Mouse (Mus musculus) spleen, postnatal 10 days (tissue): Measurements from ENCODE around the gene Coro2a.
"Not testable (repeated sequence)": the region's sequence is repeated elsewhere in the genome, so short reads cannot be mapped to it uniquely, and the experiment has no call there.

ENCODE experiments used
- DNase-seq, 2 experiments: peaks; one replicate each; pipeline ENCODE4 v3.0.0; 2021 to 2022; ENCODE audit warnings: low spot score in 2 of 2

The Coro2a gene

DNA sequence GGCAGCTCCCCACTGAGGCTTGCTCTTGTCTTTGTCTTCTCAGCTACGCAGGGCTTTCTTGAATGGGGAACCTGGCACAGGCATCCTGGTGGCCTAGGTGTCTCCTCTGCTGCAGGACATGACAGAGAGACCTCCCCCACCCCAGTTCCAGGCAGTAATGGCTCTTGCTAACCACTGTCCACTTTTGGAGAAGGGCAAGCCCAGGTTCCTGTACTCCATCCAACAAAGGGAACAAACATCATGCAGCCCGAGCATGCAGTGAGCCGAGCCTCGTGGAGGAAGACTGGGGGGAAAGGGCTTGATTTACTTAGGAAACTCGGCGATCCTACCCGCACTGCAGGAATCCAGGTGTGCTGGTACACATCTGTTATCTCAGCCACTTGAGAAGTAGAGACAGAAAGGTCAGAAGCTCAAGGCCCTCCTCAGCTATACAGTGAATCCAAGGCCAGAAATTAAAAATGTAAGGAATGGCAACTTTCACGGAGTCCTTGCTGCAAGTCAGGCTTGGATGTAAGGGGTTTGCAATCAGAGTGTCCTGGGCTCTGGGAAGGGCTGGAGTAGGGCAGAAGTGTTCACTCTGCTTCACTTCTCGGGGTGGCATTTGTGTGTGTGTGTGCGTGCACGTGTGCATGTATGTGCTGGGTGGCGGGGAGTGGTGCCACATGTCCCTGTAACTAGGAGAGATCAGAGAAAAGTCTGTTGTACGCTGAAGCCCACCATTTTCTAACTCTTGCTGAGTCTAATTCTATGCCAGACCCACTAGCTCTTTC, 16.8 kb downstream of the Coro2a start:
- peak in 1 of 2 experiments; percentile 9 for DNase-seq

DNA sequence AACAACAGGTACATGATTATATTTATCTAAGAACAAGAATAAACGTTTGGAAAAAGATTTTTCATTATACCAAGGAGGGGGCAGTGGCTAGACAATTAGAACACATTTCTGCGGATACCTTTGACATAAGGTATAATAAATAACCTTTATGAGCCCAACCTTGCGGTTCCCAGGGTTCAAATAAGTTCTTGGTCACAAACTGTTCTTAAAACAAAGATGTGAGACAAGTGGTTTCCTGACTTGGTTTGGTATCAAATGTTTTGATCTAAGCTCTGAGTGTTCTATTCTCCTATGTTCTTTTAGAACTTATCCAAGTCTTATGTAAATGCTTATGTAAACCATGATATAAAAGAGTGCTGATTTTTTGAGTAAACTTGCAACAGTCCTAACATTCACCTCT, 17.5 kb downstream of the Coro2a start:
- not testable (repeated sequence) for DNase-seq

DNA sequence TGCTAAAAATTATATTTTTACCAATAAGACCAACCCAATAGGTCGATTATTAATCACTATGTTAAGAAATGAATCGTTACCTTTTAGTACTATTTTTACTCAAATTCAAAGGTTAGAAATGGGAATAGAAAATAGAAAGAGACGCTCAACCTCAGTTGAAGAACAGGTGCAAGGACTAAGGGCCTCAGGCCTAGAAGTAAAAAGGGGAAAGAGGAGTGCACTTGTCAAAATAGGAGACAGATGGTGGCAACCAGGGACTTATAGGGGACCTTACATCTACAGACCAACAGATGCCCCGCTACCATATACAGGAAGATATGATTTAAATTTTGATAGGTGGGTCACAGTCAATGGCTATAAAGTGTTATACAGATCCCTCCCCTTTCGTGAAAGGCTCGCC, 17.9 kb downstream of the Coro2a start:
- not testable (repeated sequence) for DNase-seq

DNA sequence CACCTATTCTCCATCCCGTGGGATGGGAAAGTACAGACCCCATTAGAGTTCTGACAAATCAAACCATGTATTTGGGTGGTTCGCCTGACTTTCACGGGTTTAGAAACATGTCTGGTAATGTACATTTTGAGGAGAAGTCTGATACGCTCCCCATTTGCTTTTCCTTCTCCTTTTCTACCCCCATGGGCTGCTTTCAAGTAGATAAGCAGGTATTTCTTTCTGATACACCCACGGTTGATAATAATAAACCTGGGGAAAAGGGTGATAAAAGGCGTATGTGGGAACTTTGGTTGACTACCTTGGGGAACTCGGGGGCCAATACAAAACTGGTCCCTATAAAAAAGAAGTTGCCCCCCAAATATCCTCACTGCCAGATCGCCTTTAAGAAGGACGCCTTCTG, 20.0 kb downstream of the Coro2a start:
- not testable (repeated sequence) for DNase-seq

- DNase-seq: peak in 1 of 2 experiments; percentile 9
Observed at GRCm38 (mm10) chr4:46581577-46581976, 20.4 kb downstream of the Coro2a start.

GRCm38 (mm10) chr4:46580799-46581243, 21.2 kb downstream of the Coro2a start:
- peak in 1 of 2 experiments; percentile 10 for DNase-seq

DNA sequence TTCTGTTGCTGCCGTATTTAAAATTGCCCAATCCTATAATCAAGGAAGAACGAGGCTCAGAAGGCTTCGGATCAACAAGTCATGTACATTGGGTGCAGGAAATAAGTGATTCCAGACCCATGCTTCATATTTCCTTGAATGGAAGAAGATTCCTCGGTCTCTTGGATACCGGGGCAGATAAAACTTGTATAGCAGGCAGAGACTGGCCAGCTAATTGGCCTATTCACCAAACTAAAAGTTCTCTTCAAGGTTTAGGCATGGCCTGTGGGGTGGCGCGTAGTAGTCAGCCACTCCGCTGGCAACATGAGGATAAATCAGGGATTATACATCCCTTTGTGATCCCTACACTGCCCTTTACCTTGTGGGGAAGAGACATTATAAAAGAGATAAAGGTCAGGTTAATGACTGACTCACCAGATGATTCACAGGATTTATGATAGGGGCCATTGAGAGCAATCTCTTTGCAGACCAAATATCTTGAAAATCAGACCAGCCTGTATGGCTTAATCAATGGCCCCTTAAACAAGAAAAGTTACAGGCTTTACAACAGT, 23.1 kb downstream of the Coro2a start:
- not testable (repeated sequence) for DNase-seq

GRCm38 (mm10) chr4:46578228-46578627, 23.8 kb downstream of the Coro2a start:
- DNase-seq: no peak

GRCm38 (mm10) chr4:46575509-46576284, 26.3 kb downstream of the Coro2a start:
- DNase-seq: not testable (repeated sequence)

GRCm38 (mm10) chr4:46574841-46575240, 27.2 kb downstream of the Coro2a start:
- no peak for DNase-seq

GRCm38 (mm10) chr4:46574024-46574753, 27.8 kb downstream of the Coro2a start:
- peak in 1 of 2 experiments; percentile 19 for DNase-seq

DNA sequence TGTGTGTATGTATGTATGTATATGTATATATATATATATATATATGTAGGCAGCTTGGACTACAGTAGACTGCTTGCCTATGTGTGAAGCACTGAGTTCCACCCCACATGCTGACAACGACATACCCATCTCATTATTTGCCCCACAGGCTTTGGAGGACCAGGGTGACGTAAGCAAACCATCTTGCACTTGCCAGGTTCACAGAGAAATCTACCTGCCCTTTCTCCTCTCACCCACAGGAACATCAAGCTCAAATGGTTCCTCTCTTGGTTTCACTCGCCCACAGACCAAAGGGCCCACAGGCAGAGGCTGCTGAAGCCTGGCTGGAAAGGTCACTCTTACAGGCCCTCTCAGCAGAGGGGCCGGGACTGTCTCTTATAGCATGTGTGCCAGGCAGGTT, 29.4 kb downstream of the Coro2a start:
- DNase-seq: peak in 1 of 2 experiments; percentile 11

DNA sequence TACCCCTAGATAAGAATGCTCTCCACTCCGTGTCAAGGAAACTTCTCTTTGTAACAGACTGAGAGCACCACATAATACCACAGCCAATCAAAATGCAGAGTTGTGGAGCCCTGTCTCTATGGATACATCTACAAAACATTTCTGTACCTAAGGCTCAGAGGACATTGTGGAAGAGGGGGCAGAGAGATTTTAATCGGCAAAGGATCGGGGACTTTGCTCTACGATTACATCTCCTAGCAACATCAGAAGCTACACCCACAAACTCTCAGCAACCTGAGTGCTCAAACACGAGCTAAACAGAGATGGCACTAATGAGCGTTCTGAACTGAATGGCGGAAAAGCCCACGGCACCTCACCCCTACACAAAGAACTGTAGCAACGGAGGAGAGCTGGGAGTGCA, 30.3 kb downstream of the Coro2a start:
- DNase-seq: no peak

- peak in 1 of 2 experiments; percentile 8 for DNase-seq
Observed at GRCm38 (mm10) chr4:46569671-46570070, 32.3 kb downstream of the Coro2a start.

DNA sequence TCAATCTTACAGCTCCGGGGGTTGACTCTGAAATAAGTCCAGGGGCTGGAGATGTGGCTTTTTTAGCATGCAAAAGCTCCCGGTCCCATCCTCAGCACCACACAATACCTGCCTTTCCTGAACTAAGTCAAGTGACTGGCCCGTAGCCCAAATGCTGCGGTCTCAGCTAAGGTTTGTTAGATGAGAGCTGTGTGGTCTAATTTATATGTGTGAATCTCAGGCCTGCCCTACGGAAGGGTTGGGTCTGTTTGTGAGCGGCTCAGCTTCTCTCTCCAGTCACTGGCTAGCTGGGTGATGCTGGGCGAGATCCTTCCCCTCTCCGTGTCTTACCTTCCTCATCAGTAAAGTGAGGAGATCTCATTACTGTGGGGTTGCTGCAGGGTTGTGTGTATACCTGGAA, 33.8 kb downstream of the Coro2a start:
- DNase-seq: peak in 1 of 2 experiments; percentile 11

GRCm38 (mm10) chr4:46566931-46567671, 34.9 kb downstream of the Coro2a start:
- no peak for DNase-seq

GRCm38 (mm10) chr4:46565393-46565955, 36.5 kb downstream of the Coro2a start:
- peak in 1 of 2 experiments; percentile 10 for DNase-seq

DNA sequence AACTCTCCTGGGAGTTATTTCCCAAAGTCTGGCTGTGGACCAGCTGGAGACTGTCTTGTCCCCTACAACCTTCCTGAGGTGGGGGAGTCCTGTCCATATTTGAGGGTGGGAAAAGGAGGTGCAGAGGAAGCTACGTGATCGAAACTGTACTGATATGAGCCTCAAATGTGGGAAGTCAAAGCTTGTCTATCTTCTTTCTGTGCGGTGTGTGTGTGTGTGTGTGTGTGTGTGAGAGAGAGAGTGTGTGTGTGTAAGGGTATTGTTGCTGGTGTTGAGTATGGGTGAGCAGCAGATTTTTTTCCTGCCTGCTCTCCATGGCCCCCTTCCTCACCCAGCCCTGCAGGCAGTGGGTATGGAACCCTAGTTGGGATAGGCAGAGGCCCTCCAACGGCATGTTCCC, 37.8 kb downstream of the Coro2a start:
- DNase-seq: peak in 1 of 2 experiments; percentile 13

DNA sequence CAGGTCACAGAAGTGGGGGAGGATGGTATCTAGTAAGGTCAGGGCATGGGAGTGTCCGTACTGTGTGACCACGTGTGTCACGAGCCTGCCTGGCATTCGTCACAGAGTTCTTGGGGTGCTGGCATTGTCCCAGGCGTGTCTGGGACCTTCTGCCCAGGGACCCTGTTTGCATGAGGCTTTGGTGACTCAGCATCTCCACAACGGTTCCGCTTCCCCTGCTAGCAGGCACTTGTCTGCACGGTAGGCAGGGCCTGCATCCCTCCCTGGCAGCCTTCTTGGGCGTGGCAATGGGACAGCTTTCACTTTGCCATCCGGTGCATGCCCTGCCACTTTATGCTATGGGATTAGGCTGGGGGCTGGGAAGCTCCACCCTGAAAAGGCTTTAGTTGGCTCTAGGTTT, 38.2 kb downstream of the Coro2a start:
- peak in 1 of 2 experiments; percentile 63 for DNase-seq

- peak in 1 of 2 experiments; percentile 11 for DNase-seq
Observed at GRCm38 (mm10) chr4:46562841-46563240, 39.2 kb downstream of the Coro2a start.

- no peak for DNase-seq
Observed at GRCm38 (mm10) chr4:46562037-46562436, 40.0 kb downstream of the Coro2a start.
